Mouse (Mus musculus): Measurements from ENCODE around the gene Iffo2.

DNA sequence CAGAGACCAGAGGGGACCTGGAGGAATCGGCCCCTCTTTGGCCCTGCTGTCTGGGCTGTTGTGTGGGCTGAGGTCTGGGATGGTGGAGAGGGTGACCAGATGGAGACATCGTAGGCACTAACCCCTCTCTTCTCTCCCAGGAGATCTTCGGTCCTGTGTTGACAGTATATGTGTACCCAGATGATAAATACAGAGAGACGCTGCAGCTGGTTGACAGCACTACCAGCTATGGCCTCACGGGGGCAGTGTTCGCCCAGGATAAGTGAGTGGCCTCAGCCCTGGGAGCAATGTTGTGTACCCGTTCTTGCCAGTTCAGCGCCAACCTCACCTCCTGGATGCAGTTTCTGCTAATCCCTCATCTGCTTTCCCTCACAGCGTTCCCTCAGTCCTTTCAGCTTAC, 113.6 kb downstream of the Iffo2 start:
- peak; percentile 73 for TF ChIP-seq CTCF (IDR thresholded peaks at IDR 0.05; ENCODE audit: low read depth, low read length)
- no peak for TF ChIP-seq POLR2A (IDR thresholded peaks at IDR 0.05; ENCODE audit: borderline replicate concordance, low read depth, low read length)

All from bone marrow macrophage, adult 2 months (primary cell).